Mouse (Mus musculus): ENCODE data around the gene Mast4.

Mast4 gene

GRCm38 (mm10) chr13:103315113-103315708, 19.1 kb downstream of the Mast4 start:
- DNase-seq: no peak

GRCm38 (mm10) chr13:103308296-103308695, 26.0 kb downstream of the Mast4 start:
- DNase-seq: no peak

GRCm38 (mm10) chr13:103303826-103304225, 30.5 kb downstream of the Mast4 start:
- DNase-seq: no peak

- no peak for DNase-seq
These were observed 31.8 kb downstream of the Mast4 start for GRCm38 (mm10) chr13:103302508-103302907.

GRCm38 (mm10) chr13:103302077-103302476, 32.2 kb downstream of the Mast4 start:
- no peak for DNase-seq

GRCm38 (mm10) chr13:103294424-103294823, 39.9 kb downstream of the Mast4 start:
- no peak for DNase-seq

- DNase-seq: no peak
These were observed 41.2 kb downstream of the Mast4 start for GRCm38 (mm10) chr13:103293121-103293520.

GRCm38 (mm10) chr13:103291098-103291497, 43.2 kb downstream of the Mast4 start:
- DNase-seq: no peak

GRCm38 (mm10) chr13:103285821-103286220, 48.5 kb downstream of the Mast4 start:
- no peak for DNase-seq

- no peak for DNase-seq
These were observed 49.3 kb downstream of the Mast4 start for GRCm38 (mm10) chr13:103285036-103285435.

- DNase-seq: no peak
These were observed 63.4 kb downstream of the Mast4 start for GRCm38 (mm10) chr13:103270856-103271391.

- DNase-seq: no peak
These were observed 71.6 kb downstream of the Mast4 start for GRCm38 (mm10) chr13:103262707-103263106.

- DNase-seq: no peak
These were observed 72.2 kb downstream of the Mast4 start for GRCm38 (mm10) chr13:103262061-103262460.

- no peak for DNase-seq
These were observed 73.9 kb downstream of the Mast4 start for GRCm38 (mm10) chr13:103260414-103260813.

- DNase-seq: no peak
These were observed 76.2 kb downstream of the Mast4 start for GRCm38 (mm10) chr13:103258106-103258505.

- no peak for DNase-seq
These were observed 79.4 kb downstream of the Mast4 start for GRCm38 (mm10) chr13:103254861-103255260.

GRCm38 (mm10) chr13:103253077-103253476, 81.2 kb downstream of the Mast4 start:
- no peak for DNase-seq

GRCm38 (mm10) chr13:103248102-103249054, 85.9 kb downstream of the Mast4 start:
- no peak for DNase-seq

- no peak for DNase-seq
These were observed 87.2 kb downstream of the Mast4 start for GRCm38 (mm10) chr13:103246973-103247718.

GRCm38 (mm10) chr13:103245431-103245830, 88.9 kb downstream of the Mast4 start:
- no peak for DNase-seq

- no peak for DNase-seq
These were observed 90.2 kb downstream of the Mast4 start for GRCm38 (mm10) chr13:103244053-103244452.

- no peak for DNase-seq
These were observed 93.2 kb downstream of the Mast4 start for GRCm38 (mm10) chr13:103241092-103241491.

- no peak for DNase-seq
These were observed 94.6 kb downstream of the Mast4 start for GRCm38 (mm10) chr13:103239654-103240053.
